Mouse (Mus musculus) ES-E14 (cell line): Measurements from ENCODE around the gene Fth1. TPM values are rescaled to one million over a fixed set of nuclear protein-coding genes. Genes with fewer than 3 reads are reported as not detected.

Experiments used
- DNase-seq: peaks from one replicate; pipeline ENCODE4 v3.0.0-alpha.2; 2013; ENCODE audit warnings: low read depth, low spot score
- H3K27ac ChIP-seq: 2 replicates; pipeline ENCODE4 v1.5.1; 2012; ENCODE audit warnings: low read depth, mild to moderate bottlenecking, low read length, moderate library complexity, mixed read lengths; ENCODE audit not compliant: poor library complexity, insufficient read depth, severe bottlenecking
- H3K36me3 ChIP-seq: 2 replicates; pipeline ENCODE4 v1.6.1; 2012; ENCODE audit warnings: mild to moderate bottlenecking, low read length, moderate library complexity, mixed read lengths; ENCODE audit not compliant: control insufficient read depth, poor library complexity, insufficient read depth, severe bottlenecking
- H3K4me1 ChIP-seq, 2 experiments: fragments of 150-350 bp in 1 of 2; sonication (generic) in 1 of 2; 2 replicates each; pipeline ENCODE4 v1.6.1; 2012; ENCODE audit warnings: low read length in 2 of 2, mild to moderate bottlenecking in 1 of 2, mixed read lengths in 1 of 2; ENCODE audit not compliant: control insufficient read depth in 2 of 2, insufficient read depth in 2 of 2, poor library complexity in 1 of 2
- H3K4me3 ChIP-seq, 2 experiments: fragments of 150-350 bp in 1 of 2; sonication (generic) in 1 of 2; 2 replicates each; pipeline ENCODE4 v1.5.1; 2012; ENCODE audit warnings: low read length in 2 of 2, low read depth in 1 of 2, mild to moderate bottlenecking in 1 of 2, mixed read lengths in 1 of 2; ENCODE audit not compliant: insufficient read depth in 1 of 2, poor library complexity in 1 of 2, severe bottlenecking in 1 of 2
- H3K9ac ChIP-seq: 2 replicates; pipeline ENCODE4 v1.6.1; 2012; ENCODE audit warnings: low read depth, mild to moderate bottlenecking, low read length, mixed read lengths; ENCODE audit not compliant: poor library complexity, insufficient read depth, severe bottlenecking
- H3K9me3 ChIP-seq: fragments of 150-350 bp; sonication (generic); 2 replicates; pipeline ENCODE4 v1.6.1; 2012; ENCODE audit warnings: low read depth, mild to moderate bottlenecking, low read length; ENCODE audit not compliant: control insufficient read depth, insufficient read depth
- CHD2 ChIP-seq: IDR thresholded peaks from 2 replicates; pipeline ENCODE4 v1.6.1; 2014; ENCODE audit warnings: mild to moderate bottlenecking, low read depth, low read length, inconsistent platforms
- HCFC1 ChIP-seq: IDR thresholded peaks from 2 replicates; pipeline ENCODE4 v1.6.1; 2012; ENCODE audit warnings: low read length, inconsistent platforms, borderline replicate concordance; ENCODE audit not compliant: insufficient read depth
- MAFK ChIP-seq: IDR thresholded peaks from 2 replicates; pipeline ENCODE4 v1.6.1; 2014; ENCODE audit warnings: mild to moderate bottlenecking, low read depth, low read length, inconsistent platforms; ENCODE audit not compliant: insufficient read depth
- ZC3H11A ChIP-seq: IDR thresholded peaks from 2 replicates; pipeline ENCODE4 v1.6.1; 2012; ENCODE audit warnings: low read depth, mild to moderate bottlenecking, inconsistent platforms, low read length, borderline replicate concordance
- ZNF384 ChIP-seq: IDR thresholded peaks from 2 replicates; pipeline ENCODE4 v1.6.1; 2012; ENCODE audit warnings: low read depth, low read length, inconsistent platforms
- in situ Hi-C, 2 experiments: fragments of 600-800 bp; cut with MboI; formaldehyde crosslinking; loops; one replicate each; pipeline ENCODE4 v1.15.1; 2025; ENCODE audit warnings: low sequenced_read_pairs in 2 of 2, inconsistent platforms in 1 of 2; ENCODE audit not compliant: unreplicated experiment in 2 of 2
- total RNA-seq: library from RNA; depleted of rRNA; stranded (reverse); fragments of 300-350 nt; gene quantifications from 2 replicates; pipeline ENCODE4 v1.2.3, GENCODE M21; 2012

Fth1 gene
- total RNA-seq, 1 experiment = 478 TPM

- DNase-seq = peak; percentile 51
These were observed 1.9 kb upstream of the Fth1 start for GRCm38 (mm10) chr19:9978431-9978951.

GRCm38 (mm10) chr19:9979156-9979555 lies 1.2 kb upstream of the Fth1 start:
- no peak for DNase-seq
- Histone ChIP-seq H3K4me1 (peaks cover 8 to 21% of the 10 kb centered on the region in 2 experiments; a peak in 3 of 4 replicates), H3K27ac (peak overlapping the region; percentile 84; the same call in 1 of the 2 replicates), H3K4me3 (no peak overlapping the region), H3K36me3 (peaks cover 3% of the 10 kb centered on the region), H3K9me3 (no peaks in the 10 kb centered on the region), H3K9ac (no peak overlapping the region)
- TF ChIP-seq CHD2 = no peak
- TF ChIP-seq MAFK = no peak
- no peak for TF ChIP-seq ZNF384
- in situ Hi-C loops = no loop called here

More at GRCm38 (mm10) chr19:9978431-9978951, 1.9 kb upstream of the Fth1 start:
- H3K4me3 ChIP-seq = peak overlapping the region in 1 of 2 experiments; percentile 20; a peak in 2 of 4 replicates
- H3K27ac ChIP-seq = peak overlapping the region; percentile 84
- H3K9ac ChIP-seq = peak overlapping the region; percentile 69; the same call in 1 of the 2 replicates
- no peaks in the 10 kb centered on the region for H3K36me3 ChIP-seq
- in situ Hi-C loops = no loop called here
- peak; percentile 99 for TF ChIP-seq MAFK
- TF ChIP-seq ZC3H11A = no peak
- H3K4me1 ChIP-seq = peaks cover 8 to 21% of the 10 kb centered on the region in 2 experiments; a peak in 3 of 4 replicates
- no peaks in the 10 kb centered on the region for H3K9me3 ChIP-seq

- in situ Hi-C loops = no loop called here
- H3K4me3 ChIP-seq = peak overlapping the region; percentile 50 to 98; a peak in 1 of 4 replicates
- peaks cover 16% of the 10 kb centered on the region for H3K36me3 ChIP-seq
- TF ChIP-seq MAFK (no peak), ZNF384 (no peak), CHD2 (no peak), HCFC1 (no peak), ZC3H11A (no peak)
- H3K27ac ChIP-seq = no peak overlapping the region
- DNase-seq = no peak
- H3K9ac ChIP-seq = peak overlapping the region; percentile 46
- H3K9me3 ChIP-seq = no peaks in the 10 kb centered on the region
- H3K4me1 ChIP-seq = peaks cover 8 to 24% of the 10 kb centered on the region in 2 experiments; a peak in 3 of 4 replicates
These were observed 1.2 kb downstream of the Fth1 start for GRCm38 (mm10) chr19:9981621-9982020.

- TF ChIP-seq ZC3H11A (no peak), ZNF384 (no peak), HCFC1 (no peak), CHD2 (no peak), MAFK (no peak)
- H3K4me3 ChIP-seq = peak overlapping the region; percentile 97 to 98
- peak overlapping the region; percentile 83 for H3K27ac ChIP-seq
- DNase-seq = peak; percentile 93
- in situ Hi-C loops = no loop called here
- peak overlapping the region; percentile 96 for H3K9ac ChIP-seq
- no peaks in the 10 kb centered on the region for H3K9me3 ChIP-seq
- peaks cover 16% of the 10 kb centered on the region for H3K36me3 ChIP-seq
- H3K4me1 ChIP-seq = peaks cover 8 to 22% of the 10 kb centered on the region in 2 experiments; a peak in 3 of 4 replicates
These were observed 1.9 kb downstream of the Fth1 start for GRCm38 (mm10) chr19:9982151-9982851.
